Mouse (Mus musculus) intestine, postnatal 0 days (tissue): ENCODE data around the gene Eif4a2. TPM values are rescaled to one million over a fixed set of nuclear protein-coding genes. Genes with fewer than 3 reads are reported as not detected.
A peak's percentile ranks its signal among the peaks of the same experiment; 100 is the strongest.

ENCODE experiments used
- ATAC-seq: fragments of 200-750 bp; cut with Nextera tagmentation; 2 replicates; pipeline ENCODE4 v1.8.0; 2017; ENCODE audit warnings: mild to moderate bottlenecking, moderate TSS enrichment, moderate library complexity
- H3K27ac ChIP-seq: fragments of 300-500 bp; sonication (generic); 2 replicates; pipeline ENCODE4 v1.5.1; 2014; ENCODE audit warnings: mild to moderate bottlenecking, low read depth, low read length, moderate library complexity
- H3K27me3 ChIP-seq: fragments of 300-500 bp; sonication (generic); replicated peaks from 2 replicates; pipeline ENCODE4 v1.6.1; 2014; ENCODE audit warnings: low read length, mixed read lengths; ENCODE audit not compliant: control insufficient read depth, insufficient read depth
- H3K36me3 ChIP-seq: fragments of 300-500 bp; sonication (generic); 2 replicates; pipeline ENCODE4 v1.6.1; 2014; ENCODE audit warnings: mild to moderate bottlenecking, moderate library complexity; ENCODE audit not compliant: control insufficient read depth, insufficient read depth
- H3K4me1 ChIP-seq: fragments of 300-500 bp; sonication (generic); replicated peaks from 2 replicates; pipeline ENCODE4 v1.6.1; 2014; ENCODE audit warnings: antibody characterized with exemption, low read length, mixed read lengths; ENCODE audit not compliant: control insufficient read depth, insufficient read depth
- H3K4me2 ChIP-seq: fragments of 300-500 bp; sonication (generic); replicated peaks from 2 replicates; pipeline ENCODE4 v1.6.1; 2014; ENCODE audit warnings: low read depth, mild to moderate bottlenecking, moderate library complexity
- H3K4me3 ChIP-seq: fragments of 300-500 bp; sonication (generic); 2 replicates; pipeline ENCODE4 v1.5.1; 2014; ENCODE audit warnings: low read depth, low read length
- H3K9ac ChIP-seq: fragments of 300-500 bp; sonication (generic); 2 replicates; pipeline ENCODE4 v1.6.1; 2014; ENCODE audit warnings: mild to moderate bottlenecking, low read depth, low read length
- H3K9me3 ChIP-seq: fragments of 300-500 bp; sonication (generic); 2 replicates; pipeline ENCODE4 v1.6.1; 2016; ENCODE audit warnings: mixed run types; ENCODE audit not compliant: control insufficient read depth
- CTCF ChIP-seq: sonication (generic); IDR thresholded peaks from 2 replicates; pipeline ENCODE4 v1.5.1; 2016; ENCODE audit warnings: low read depth, mild to moderate bottlenecking, control low read depth, antibody characterized with exemption, moderate library complexity
- WGBS: fragments of 180-500 bp; shearing (Covaris S2); extraction: QIAGEN DNeasy Blood & Tissue Kit; methylation state at CpG from one replicate; pipeline ENCODE4 v1.1.7; 2014; 5-methylcytosine and 5-hydroxymethylcytosine counted together
- polyA plus RNA-seq: library from polyadenylated mRNA; unstranded; fragments of >200 nt; fragmentation: Nextera tagmentation; extraction: Ambion mirVana; gene quantifications from 2 replicates; pipeline ENCODE4 v1.2.1, GENCODE M21; 2015

Eif4a2 gene
- polyA plus RNA-seq, 1 experiment from 2014 or later, result 101 TPM

- ATAC-seq, result no peak
- TF ChIP-seq CTCF, result no peak
- Histone ChIP-seq H3K4me2 (peak overlapping the region; percentile 60), H3K27me3 (no peaks in the 10 kb centered on the region), H3K4me3 (peak overlapping the region; percentile 17), H3K9me3 (no peaks in the 10 kb centered on the region), H3K4me1 (no peaks in the 10 kb centered on the region), H3K9ac (peak overlapping the region; percentile 31), H3K27ac (no peak overlapping the region), H3K36me3 (no peaks in the 10 kb centered on the region)
- 32% methylated on average over 12 of the region's 12 CpGs for WGBS
These were observed 7.6 kb upstream of the Eif4a2 start for GRCm38 (mm10) chr16:23099632-23100031.

- Histone ChIP-seq H3K9ac (peak overlapping the region; percentile 31), H3K27ac (no peak overlapping the region), H3K4me1 (no peaks in the 10 kb centered on the region), H3K27me3 (no peaks in the 10 kb centered on the region), H3K4me2 (peak overlapping the region; percentile 60), H3K4me3 (peak overlapping the region; percentile 17), H3K36me3 (no peaks in the 10 kb centered on the region), H3K9me3 (no peaks in the 10 kb centered on the region)
- TF ChIP-seq CTCF, result no peak
- WGBS, result 2% methylated on average over 9 of the region's 9 CpGs
- peak; percentile 37 for ATAC-seq
These were observed 7.1 kb upstream of the Eif4a2 start for GRCm38 (mm10) chr16:23100099-23100575.

- WGBS, result 28% methylated on average over 10 of the region's 10 CpGs
- H3K36me3 ChIP-seq, result no peaks in the 10 kb centered on the region
- ATAC-seq, result peak; percentile 34; the same call in 1 of the 2 replicates
- peak overlapping the region; percentile 31 for H3K9ac ChIP-seq
- H3K4me2 ChIP-seq, result peak overlapping the region; percentile 60
- no peak for TF ChIP-seq CTCF
- H3K4me1 ChIP-seq, result no peaks in the 10 kb centered on the region
- no peaks in the 10 kb centered on the region for H3K9me3 ChIP-seq
- peak overlapping the region; percentile 17 for H3K4me3 ChIP-seq
- no peaks in the 10 kb centered on the region for H3K27me3 ChIP-seq
- no peak overlapping the region for H3K27ac ChIP-seq
These were observed 6.6 kb upstream of the Eif4a2 start for GRCm38 (mm10) chr16:23100613-23101012.

DNA sequence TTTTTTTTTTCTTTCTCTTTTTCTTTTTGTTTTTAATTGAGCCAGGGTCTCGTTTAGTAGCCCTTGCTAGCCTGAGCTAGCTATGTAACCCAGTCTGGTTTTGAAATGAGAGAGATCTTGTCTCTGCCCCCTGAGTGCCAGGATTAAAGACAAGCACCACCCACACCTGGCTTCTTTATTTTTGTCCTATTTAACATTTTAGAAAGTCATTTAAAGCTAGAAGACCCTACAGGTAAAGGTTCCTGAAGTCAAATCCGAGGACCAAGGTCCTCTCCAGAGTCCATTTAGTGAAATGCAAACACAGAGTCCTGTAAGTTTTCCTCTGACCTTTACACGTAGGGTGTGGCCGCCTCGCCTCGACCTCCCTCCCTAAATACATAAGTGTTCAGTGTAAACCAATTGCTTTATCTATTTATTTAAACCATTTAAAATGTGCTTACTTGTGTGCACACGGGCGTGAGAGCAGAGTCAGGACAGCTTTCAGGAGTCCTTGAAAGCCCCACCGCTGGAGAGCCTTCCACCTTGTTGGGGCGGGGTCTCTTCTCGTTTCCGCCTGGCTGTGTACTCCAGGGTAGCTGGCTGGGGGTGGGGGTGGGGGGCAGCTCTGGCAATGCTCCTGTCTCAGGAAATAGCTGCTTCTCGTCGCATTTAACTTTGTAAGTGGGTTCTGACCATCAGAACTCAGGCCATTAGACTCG, 4.8 kb upstream of the Eif4a2 start:
- Histone ChIP-seq H3K9me3 (no peaks in the 10 kb centered on the region), H3K27ac (peak overlapping the region; percentile 42; the same call in 1 of the 2 replicates), H3K36me3 (no peaks in the 10 kb centered on the region), H3K4me2 (peak overlapping the region; percentile 67), H3K27me3 (no peaks in the 10 kb centered on the region), H3K4me3 (peak overlapping the region; percentile 33), H3K9ac (peak overlapping the region; percentile 24; the same call in 1 of the 2 replicates), H3K4me1 (no peaks in the 10 kb centered on the region)
- no peak for ATAC-seq
- TF ChIP-seq CTCF, result no peak
- WGBS, result 5% methylated on average over 15 of the region's 15 CpGs

- Histone ChIP-seq H3K9me3 (no peaks in the 10 kb centered on the region), H3K4me2 (peak overlapping the region; percentile 67), H3K9ac (peak overlapping the region; percentile 24; the same call in 1 of the 2 replicates), H3K36me3 (no peaks in the 10 kb centered on the region), H3K4me1 (no peaks in the 10 kb centered on the region), H3K4me3 (peak overlapping the region; percentile 33), H3K27me3 (no peaks in the 10 kb centered on the region), H3K27ac (peak overlapping the region; percentile 42; the same call in 1 of the 2 replicates)
- TF ChIP-seq CTCF, result no peak
- 36% methylated on average over 17 of the region's 17 CpGs for WGBS
- ATAC-seq, result no peak
These were observed 4.1 kb upstream of the Eif4a2 start for GRCm38 (mm10) chr16:23103038-23103745.

- Histone ChIP-seq H3K27me3 (no peaks in the 10 kb centered on the region), H3K4me2 (no peak overlapping the region), H3K9me3 (no peaks in the 10 kb centered on the region), H3K4me1 (no peaks in the 10 kb centered on the region), H3K36me3 (peaks cover 3% of the 10 kb centered on the region; the same call in 1 of the 2 replicates), H3K27ac (no peak overlapping the region), H3K4me3 (no peak overlapping the region), H3K9ac (no peak overlapping the region)
- no peak for ATAC-seq
- 69% methylated on average over 2 of the region's 2 CpGs for WGBS
- TF ChIP-seq CTCF, result no peak
These were observed 3.4 kb upstream of the Eif4a2 start for GRCm38 (mm10) chr16:23103841-23104240.
